Comparison of ENCODE assay signal across 8 mouse cellular contexts in the genomic region with DNA sequence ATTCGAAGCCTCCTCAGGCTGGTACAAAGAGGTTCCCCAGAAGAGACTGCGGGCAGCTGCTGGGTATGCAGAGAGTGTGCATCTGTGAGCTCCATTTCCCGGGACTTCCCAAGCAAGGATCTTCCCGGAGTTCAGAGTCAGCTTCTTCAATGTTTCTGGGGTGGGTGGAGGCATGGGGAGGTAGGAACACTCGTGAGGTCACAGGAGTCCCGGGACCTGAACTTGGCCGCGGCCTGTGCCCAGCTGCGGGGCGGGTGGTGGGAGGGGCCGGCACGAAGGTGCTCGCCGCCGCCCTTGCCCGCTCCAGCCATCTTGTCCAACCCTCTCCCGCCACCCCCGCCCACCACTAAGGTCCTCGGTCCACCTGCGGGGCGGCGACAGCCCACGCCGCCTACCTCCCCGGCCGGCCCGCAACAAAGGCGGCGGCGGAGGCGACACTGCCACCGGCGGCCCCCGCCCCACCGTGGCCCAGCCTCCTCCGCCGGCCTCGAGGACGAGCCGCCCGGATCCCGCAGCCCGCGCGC. TPM values are rescaled to one million over a fixed set of nuclear protein-coding genes. Genes with fewer than 3 reads are reported as not detected.
A peak's percentile ranks its signal among the peaks of the same experiment; 100 is the strongest.
DNase-seq lines count a peak whose midpoint lies in the region; ATAC-seq and TF ChIP-seq lines count a peak whose summit lies in the region.

No protein-coding gene starts in this region.

- ATAC-seq in lung, embryonic 14.5 days (ENCODE audit: insufficient read depth) = peak; percentile 81
- peak; percentile 14; the same call in 1 of the 2 replicates for ATAC-seq in neutrophil, adult 5-6 weeks (ENCODE audit: extremely low read depth, insufficient number of reproducible peaks, low FRiP score, poor library complexity, severe bottlenecking)

- peaks cover 3% of the 10 kb centered on the region; the same call in 1 of the 2 replicates for H3K4me1 ChIP-seq in spleen, adult 2 months (ENCODE audit: control insufficient read depth, insufficient read depth, insufficient read length)
- H3K4me1 ChIP-seq in heart, adult 2 months (ENCODE audit: control insufficient read depth, insufficient read depth, low read length) = no peaks in the 10 kb centered on the region
- 0 out of 2 replicates have a peak, but pooled peaks cover 7% of the 10 kb centered on the region for H3K4me1 ChIP-seq in lung, embryonic 14.5 days (ENCODE audit: insufficient read depth)

- intact Hi-C loops in heart, adult 2 months (cut with DNase I) = loop anchor here (1.0 to 5.0 kb wide), 2 partner anchors 30 to 1172 kb away; a partner anchor contains a TSS

- no peak overlapping the region for H3K27ac ChIP-seq in spleen, adult 2 months (ENCODE audit: insufficient read depth, low read length)
- peak overlapping the region; percentile 81 for H3K27ac ChIP-seq in heart, adult 2 months
- H3K27ac ChIP-seq in lung, embryonic 14.5 days (ENCODE audit: low read depth) = peak overlapping the region; percentile 70

- no peaks in the 10 kb centered on the region for H3K79me2 ChIP-seq in heart, adult 2 months (replicated peaks; ENCODE audit: control insufficient read depth, insufficient read depth, low read length)

- TF ChIP-seq POLR2A in spleen, adult 2 months (IDR thresholded peaks at IDR 0.05; ENCODE audit: low read depth, low read length) = no peak
- no peak for TF ChIP-seq POLR2A in heart, adult 2 months (IDR thresholded peaks at IDR 0.05; ENCODE audit: insufficient read depth, low read depth, low read length)

- H3K9ac ChIP-seq in heart, adult 2 months (ENCODE audit: low read depth, low read length) = peak overlapping the region; percentile 89
- peak overlapping the region; percentile 87 for H3K9ac ChIP-seq in lung, embryonic 14.5 days

- no peak for TF ChIP-seq CTCF in spleen, adult 2 months (IDR thresholded peaks at IDR 0.05; ENCODE audit: extremely low read depth, insufficient read depth, insufficient read length, insufficient replicate concordance)
- TF ChIP-seq CTCF in heart, adult 2 months (IDR thresholded peaks at IDR 0.05) = no peak
- no peak for TF ChIP-seq CTCF in lung, embryonic 14.5 days (IDR thresholded peaks at IDR 0.05; ENCODE audit: low read depth)

- no peaks in the 10 kb centered on the region for H3K9me3 ChIP-seq in lung, embryonic 14.5 days (ENCODE audit: low read depth, low read length)

- peak overlapping the region; percentile 87 for H3K4me2 ChIP-seq in lung, embryonic 14.5 days

- WGBS in spleen, adult 2 months = 2% methylated on average over 41 of the region's 45 CpGs
- 1% methylated on average over 37 of the region's 45 CpGs for WGBS in heart, adult 2 months
- 1% methylated on average over 19 of the region's 45 CpGs for WGBS in lung, embryonic 14.5 days

- peak overlapping the region; percentile 76 for H3K4me3 ChIP-seq in spleen, adult 2 months (ENCODE audit: extremely low read depth, insufficient read depth, insufficient read length)
- peak overlapping the region; percentile 57 for H3K4me3 ChIP-seq in heart, adult 2 months
- peak overlapping the region; percentile 75 for H3K4me3 ChIP-seq in lung, embryonic 14.5 days (ENCODE audit: low read depth, low read length)

- no peaks in the 10 kb centered on the region for H3K27me3 ChIP-seq in spleen, adult 2 months (ENCODE audit: control insufficient read depth, insufficient read depth, low read length)
- no peaks in the 10 kb centered on the region for H3K27me3 ChIP-seq in heart, adult 2 months (ENCODE audit: control insufficient read depth, insufficient read depth, low read length)
- H3K27me3 ChIP-seq in lung, embryonic 14.5 days (ENCODE audit: insufficient read depth, low read length) = no peaks in the 10 kb centered on the region

- DNase-seq in spleen, adult 2 months (ENCODE audit: low read depth in 1 of 2, low spot score in 2 of 2) = peak in 1 of 2 experiments; percentile 22
- DNase-seq in spleen, adult 12 weeks (ENCODE audit: low spot score) = no peak
- peak; percentile 47 for DNase-seq in brain, adult 2 months (ENCODE audit: low read depth, low spot score)
- DNase-seq in heart, adult 2 months = no peak
- DNase-seq in kidney, adult 8-10 months = peak; percentile 26 to 33
- peak; percentile 32 for DNase-seq in lung, embryonic 14.5 days
- no peak for DNase-seq in right cerebral cortex, postnatal 14 days

- no peaks in the 10 kb centered on the region for H3K36me3 ChIP-seq in spleen, adult 2 months (ENCODE audit: control insufficient read depth, insufficient read depth, low read length)
- H3K36me3 ChIP-seq in heart, adult 2 months (ENCODE audit: control insufficient read depth, insufficient read depth, low read length) = peaks cover 4% of the 10 kb centered on the region; the same call in 1 of the 2 replicates
- H3K36me3 ChIP-seq in lung, embryonic 14.5 days (ENCODE audit: insufficient read depth) = peaks cover 23% of the 10 kb centered on the region; the same call in 1 of the 2 replicates

- TF ChIP-seq EP300 in heart, adult 2 months (IDR thresholded peaks at IDR 0.05; ENCODE audit: insufficient read depth, low read depth, low read length) = no peak

RNA-seq across cellular contexts. Expression of a gene that starts 0.4 kb away (rescaled TPM):
- polyA plus RNA-seq in spleen, adult 2 months (2012; rRNA removed) = 2.7 and 3.1 TPM in 2 replicates
- 10 to 100 TPM in 1 of 2 experiments, 1 to 10 TPM in 1; 9.7 to 11.6 TPM for total RNA-seq in heart, adult 2 months (2021)
- 6.2 and 12.0 TPM in 2 replicates for polyA plus RNA-seq in heart, adult 2 months (2012; rRNA removed)
- 18.9 and 22.2 TPM in 2 replicates for polyA plus RNA-seq in lung, embryonic 14.5 days (2014; fragmentation: Nextera tagmentation; extraction: Ambion mirVana)
- 2.0 and 2.6 TPM in 2 replicates for total RNA-seq in neutrophil, adult 5-6 weeks (2017)

RNA-seq across cellular contexts. Expression of a gene that starts 30.3 kb away (rescaled TPM):
- 12.4 and 14.0 TPM in 2 replicates for polyA plus RNA-seq in spleen, adult 2 months (2012; rRNA removed)
- 1 to 10 TPM; 6.6 to 9.2 TPM for total RNA-seq in heart, adult 2 months (2021)
- polyA plus RNA-seq in heart, adult 2 months (2012; rRNA removed) = 8.5 and 15.0 TPM in 2 replicates
- 62.2 and 65.6 TPM in 2 replicates for polyA plus RNA-seq in lung, embryonic 14.5 days (2014; fragmentation: Nextera tagmentation; extraction: Ambion mirVana)
- total RNA-seq in neutrophil, adult 5-6 weeks (2017) = 21.1 and 26.4 TPM in 2 replicates

Comparison
In these comparisons a context has a peak if more than half of its experiments do, and no peak if none do; other contexts are left out.
1. DNase-seq: peak in brain, adult 2 months (single experiment), kidney, adult 8-10 months (2 of 2) and lung, embryonic 14.5 days (single experiment); none in spleen, adult 12 weeks (single experiment), heart, adult 2 months (0 of 2) and right cerebral cortex, postnatal 14 days (single experiment).
2. Peak in every context shown above with its lines, with median percentiles within 50 percentile points of each other: H3K4me3 ChIP-seq.